Mouse (Mus musculus) heart, postnatal 10 days (tissue): Measurements from ENCODE around the gene Vav1. TPM values are rescaled to one million over a fixed set of nuclear protein-coding genes. Genes with fewer than 3 reads are reported as not detected.

Source experiments
- DNase-seq, 2 experiments: peaks; one replicate each; pipeline ENCODE4 v3.0.0; 2021
- intact Hi-C: fragments of 180-260 bp; cut with DNase I; formaldehyde crosslinking; loops from one replicate; pipeline ENCODE4 v1.15.1; 2025
- total RNA-seq, 2 experiments: library from RNA; stranded (reverse); gene quantifications; 2 replicates each; pipeline ENCODE4 v1.2.3; 2021

The Vav1 gene
- total RNA-seq, 2 experiments from 2014 or later: 1.4 to 2.3 TPM

- no peak for DNase-seq
- intact Hi-C loops: loop anchor here (5.0 to 10.0 kb wide), 2 partner anchors 335 to 527 kb away; partner anchors contain the start of gene Alkbh7
Observed at GRCm38 (mm10) chr17:57332241-57332640, 53.3 kb downstream of the Vav1 start.

GRCm38 (mm10) chr17:57334001-57334760 is 55.3 kb downstream of the Vav1 start:
- intact Hi-C loops: loop anchor here (1.0 to 10.0 kb wide), 4 partner anchors 59 to 529 kb away; partner anchors contain the start of gene Alkbh7
- DNase-seq: no peak

- intact Hi-C loops: loop anchor here (1.0 to 10.0 kb wide), 5 partner anchors 60 to 530 kb away; partner anchors contain the start of gene Alkbh7
- DNase-seq: peak; percentile 87 to 95
Observed at GRCm38 (mm10) chr17:57334761-57335150, 55.9 kb downstream of the Vav1 start.

GRCm38 (mm10) chr17:57335194-57335593 is 56.3 kb downstream of the Vav1 start:
- intact Hi-C loops: loop anchor here (1.0 to 10.0 kb wide), 3 partner anchors 60 to 530 kb away; no protein-coding TSS in a partner anchor
- DNase-seq: peak in 1 of 2 experiments; percentile 11

GRCm38 (mm10) chr17:57335673-57336303 is 56.9 kb downstream of the Vav1 start:
- intact Hi-C loops: loop anchor here (1.0 to 10.0 kb wide), 3 partner anchors 61 to 531 kb away; no protein-coding TSS in a partner anchor
- peak; percentile 88 to 95 for DNase-seq

GRCm38 (mm10) chr17:57337996-57338395 is 59.1 kb downstream of the Vav1 start:
- intact Hi-C loops: loop anchor here (10.0 kb wide), 1 partner anchor 533 kb away; no protein-coding TSS in a partner anchor

GRCm38 (mm10) chr17:57339298-57339697 is 60.4 kb downstream of the Vav1 start:
- intact Hi-C loops: loop anchor here (10.0 kb wide), 1 partner anchor 534 kb away; no protein-coding TSS in a partner anchor
- no peak for DNase-seq

More at GRCm38 (mm10) chr17:57337996-57338395, 59.1 kb downstream of the Vav1 start:
- DNase-seq: no peak

- peak in 1 of 2 experiments; percentile 8 for DNase-seq
Observed at GRCm38 (mm10) chr17:57341568-57341967, 62.7 kb downstream of the Vav1 start.

GRCm38 (mm10) chr17:57344029-57344707 is 65.3 kb downstream of the Vav1 start:
- intact Hi-C loops: no loop called here
- DNase-seq: peak in 1 of 2 experiments; percentile 8

More at GRCm38 (mm10) chr17:57341568-57341967, 62.7 kb downstream of the Vav1 start:
- intact Hi-C loops: no loop called here

- DNase-seq: peak in 1 of 2 experiments; percentile 14
- intact Hi-C loops: no loop called here
Observed at GRCm38 (mm10) chr17:57347017-57347416, 68.1 kb downstream of the Vav1 start.

- intact Hi-C loops: no loop called here
- no peak for DNase-seq
Observed at GRCm38 (mm10) chr17:57347781-57348180, 68.9 kb downstream of the Vav1 start.

GRCm38 (mm10) chr17:57349067-57349466 is 70.2 kb downstream of the Vav1 start:
- no peak for DNase-seq
- intact Hi-C loops: no loop called here

- DNase-seq: no peak
- intact Hi-C loops: no loop called here
Observed at GRCm38 (mm10) chr17:57350212-57350611, 71.3 kb downstream of the Vav1 start.

- intact Hi-C loops: no loop called here
- no peak for DNase-seq
Observed at GRCm38 (mm10) chr17:57351107-57351506, 72.2 kb downstream of the Vav1 start.

GRCm38 (mm10) chr17:57358441-57358840 is 79.5 kb downstream of the Vav1 start, which contains the start of gene Adgre1:
Gene Adgre1, plus strand, starts transcription at chr17:57358691.
- peak; percentile 10 to 21 for DNase-seq
- intact Hi-C loops: no loop called here

- intact Hi-C loops: no loop called here
- DNase-seq: no peak
Observed at GRCm38 (mm10) chr17:57359485-57360241, 80.8 kb downstream of the Vav1 start.
